Mouse (Mus musculus) neural tube, embryonic 10.5 days (tissue): ENCODE data around the gene Tgfbr3l.

ENCODE experiments used
- DNase-seq: peaks from one replicate; pipeline ENCODE4 v3.0.0-alpha.2; 2017; ENCODE audit warnings: low spot score; ENCODE audit errors: extremely low spot score

Tgfbr3l gene

DNA sequence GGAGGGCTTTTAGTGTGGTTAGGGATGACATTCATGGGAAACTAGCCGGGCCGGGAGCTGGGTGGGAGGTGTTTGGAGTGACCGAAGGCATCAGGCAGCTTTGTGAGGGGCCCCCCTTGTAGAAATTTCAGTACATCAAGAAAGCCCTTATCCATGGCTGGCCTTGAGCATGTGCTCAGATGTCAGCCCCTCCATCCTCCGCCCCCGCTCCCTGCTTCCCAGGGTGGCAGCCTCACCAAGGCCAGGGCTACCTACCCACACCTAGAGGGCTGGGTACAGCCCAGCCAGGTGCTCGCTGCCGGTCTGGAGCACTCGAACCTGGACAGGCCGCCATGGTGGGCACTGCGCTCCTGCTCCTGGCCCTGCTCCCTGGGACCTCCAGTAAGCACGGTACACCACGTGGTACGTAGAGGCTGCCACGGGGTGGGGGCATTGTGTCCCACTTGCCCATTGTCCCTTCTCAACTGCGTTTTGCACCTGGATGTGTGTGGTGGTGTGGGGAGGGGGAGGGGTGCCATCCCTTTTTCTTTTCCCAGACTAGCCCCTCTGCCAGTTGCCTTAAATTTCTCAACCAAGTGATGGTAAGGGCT lies at the start of gene Tgfbr3l:
TSS of gene Tgfbr3l (plus strand) at position 264 of the 590 bp plus-strand sequence.
- DNase-seq = no peak

DNA sequence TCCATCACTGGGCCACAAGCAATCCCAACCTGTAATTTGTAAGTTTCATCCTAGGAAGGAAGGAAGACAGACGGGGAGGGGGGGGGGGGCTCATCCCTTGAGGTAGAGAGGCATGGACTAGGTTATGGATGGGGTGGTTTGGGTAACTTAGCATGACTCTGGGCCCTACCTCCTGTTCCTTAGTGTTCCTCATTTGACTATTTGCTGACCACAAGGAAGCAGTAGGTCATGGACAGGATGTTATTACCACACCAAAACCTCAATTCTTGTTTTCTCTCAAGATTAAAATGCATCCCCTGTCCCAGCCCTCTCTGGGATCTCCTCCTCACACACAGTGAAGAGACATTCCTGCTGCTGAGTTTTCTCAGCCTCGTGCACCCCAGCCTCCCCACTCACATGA lies 46.7 kb upstream of the Tgfbr3l start:
- DNase-seq = no peak

DNA sequence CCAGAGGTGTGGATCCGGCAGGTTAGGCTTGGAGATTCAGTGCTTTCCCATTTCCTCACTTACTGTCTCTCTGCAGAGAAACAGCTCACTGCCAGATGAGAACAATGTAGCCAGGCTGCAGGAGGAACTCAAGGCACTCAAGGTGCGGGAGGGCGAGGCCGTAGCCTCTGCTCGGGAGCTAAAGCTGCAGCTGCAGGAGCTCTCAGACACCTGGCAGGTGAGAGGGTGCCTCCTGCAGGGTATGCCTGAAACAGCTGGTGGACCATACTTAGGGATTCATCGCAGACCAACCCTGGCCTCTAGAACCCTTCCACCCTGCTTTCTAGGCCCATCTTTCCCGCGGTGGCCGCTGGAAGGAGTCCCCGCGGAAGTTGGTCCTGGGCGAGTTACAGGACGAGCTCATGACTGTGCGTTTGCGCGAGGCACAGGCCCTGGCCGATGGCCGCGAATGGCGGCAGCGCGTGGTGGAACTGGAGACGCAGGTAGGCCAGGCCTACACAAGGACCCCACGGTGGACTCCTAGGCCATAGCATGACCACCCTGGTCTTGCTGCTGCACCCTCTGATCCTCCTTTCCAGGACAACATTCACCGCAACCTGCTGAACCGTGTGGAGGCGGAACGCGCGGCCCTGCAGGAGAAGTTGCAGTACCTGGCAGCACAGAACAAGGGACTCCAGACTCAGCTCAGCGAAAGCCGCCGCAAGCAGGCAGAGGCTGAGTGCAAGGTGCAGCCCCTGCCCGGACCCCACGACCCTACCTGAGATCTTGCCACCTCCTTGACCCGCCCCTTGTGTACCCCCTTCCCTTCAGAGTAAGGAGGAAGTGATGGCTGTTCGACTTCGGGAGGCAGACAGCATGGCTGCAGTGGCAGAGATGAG lies 42.5 kb upstream of the Tgfbr3l start:
- DNase-seq = peak; percentile 37

DNA sequence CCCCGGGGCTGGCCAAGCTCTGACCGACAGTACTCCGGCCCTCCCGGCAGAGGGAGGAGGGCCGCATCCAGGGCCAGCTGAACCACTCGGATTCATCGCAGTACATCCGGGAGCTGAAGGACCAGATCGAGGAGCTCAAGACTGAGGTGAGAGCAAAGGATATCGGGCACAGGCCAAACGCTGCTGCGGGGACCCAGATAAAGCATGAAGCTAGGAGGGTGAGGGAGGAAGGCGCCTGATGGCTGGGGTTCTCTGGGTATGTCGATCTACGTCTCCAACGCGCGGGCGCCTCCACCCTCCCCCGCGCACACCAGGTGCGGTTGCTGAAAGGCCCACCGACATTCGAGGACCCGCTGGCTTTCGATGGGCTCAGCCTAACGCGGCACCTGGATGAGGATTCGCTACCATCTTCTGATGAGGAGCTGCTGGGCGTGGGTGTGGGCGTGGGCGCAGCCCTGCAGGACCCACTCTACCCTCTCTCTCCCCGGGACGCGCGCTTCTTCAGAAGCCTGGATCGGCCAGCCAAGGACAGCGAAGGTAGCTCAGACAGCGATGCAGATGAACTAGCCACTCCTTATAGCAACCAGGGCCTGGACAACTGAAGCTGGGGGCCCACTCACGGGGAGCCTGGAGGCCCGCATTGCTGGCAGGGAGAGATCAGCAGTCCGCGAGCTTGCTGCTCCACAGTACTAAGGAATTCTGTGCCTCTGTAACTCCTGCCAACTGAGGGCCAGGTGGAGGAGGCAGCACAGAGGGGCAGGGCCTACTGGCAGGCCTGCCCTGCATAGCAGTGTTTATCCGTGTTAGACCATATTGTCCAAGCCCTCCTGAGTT lies 41.6 kb upstream of the Tgfbr3l start:
- peak; percentile 27 for DNase-seq

DNA sequence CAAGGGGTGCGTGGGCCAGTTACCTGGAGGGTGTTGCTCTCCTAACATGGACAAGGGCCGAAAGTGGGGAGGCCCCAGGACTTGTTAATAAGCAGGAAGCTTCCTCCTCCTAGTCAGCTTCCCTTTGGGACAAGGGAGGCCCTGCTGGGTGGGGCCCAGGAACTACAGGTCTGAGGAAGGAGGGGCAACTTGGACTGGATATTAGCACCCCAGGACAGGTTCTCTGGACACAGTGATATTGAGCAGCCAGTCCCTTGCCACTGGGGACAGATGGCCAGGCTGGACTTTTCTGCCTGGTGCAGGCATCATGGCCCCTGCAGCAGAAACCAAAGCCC lies 41.0 kb upstream of the Tgfbr3l start:
- DNase-seq = no peak

DNA sequence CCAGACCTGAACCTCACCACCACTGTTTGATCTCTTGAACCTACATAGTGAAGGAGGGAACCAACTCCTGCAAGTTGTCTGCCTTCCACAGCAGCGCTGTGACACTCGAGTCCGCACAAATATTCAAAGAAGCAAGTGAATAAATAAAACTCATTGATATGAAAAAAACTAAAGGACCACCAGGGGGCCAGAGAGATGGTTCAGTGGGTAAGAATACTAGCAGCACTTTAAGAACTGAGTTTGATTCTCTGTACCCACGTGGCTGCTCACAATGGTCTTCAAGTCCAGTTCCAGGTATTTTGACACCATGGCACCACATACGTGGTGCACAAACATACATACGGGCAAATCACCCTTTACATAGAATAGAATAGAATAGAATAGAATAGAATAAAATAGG lies 36.9 kb upstream of the Tgfbr3l start:
- no peak for DNase-seq

DNA sequence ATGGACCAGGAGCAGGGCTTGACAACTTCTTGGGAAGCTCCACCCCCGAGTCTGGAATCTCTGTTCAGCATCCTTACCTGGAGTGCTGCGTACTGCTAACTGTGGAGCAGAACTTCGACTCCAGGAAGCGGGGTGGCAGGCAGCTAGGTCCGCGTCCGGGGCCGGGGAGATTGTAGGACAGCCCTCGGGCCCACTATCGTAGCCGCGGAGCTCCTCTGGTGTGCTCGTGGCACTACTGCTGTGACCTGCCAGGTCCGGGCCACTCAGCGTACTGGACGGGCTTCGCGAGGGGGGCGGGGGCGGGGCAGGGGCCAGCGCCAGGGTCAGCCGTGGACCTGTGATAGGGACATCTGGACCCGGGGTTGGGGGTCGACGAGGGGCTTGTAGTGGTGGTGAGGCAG lies 35.2 kb upstream of the Tgfbr3l start:
- DNase-seq = no peak

DNA sequence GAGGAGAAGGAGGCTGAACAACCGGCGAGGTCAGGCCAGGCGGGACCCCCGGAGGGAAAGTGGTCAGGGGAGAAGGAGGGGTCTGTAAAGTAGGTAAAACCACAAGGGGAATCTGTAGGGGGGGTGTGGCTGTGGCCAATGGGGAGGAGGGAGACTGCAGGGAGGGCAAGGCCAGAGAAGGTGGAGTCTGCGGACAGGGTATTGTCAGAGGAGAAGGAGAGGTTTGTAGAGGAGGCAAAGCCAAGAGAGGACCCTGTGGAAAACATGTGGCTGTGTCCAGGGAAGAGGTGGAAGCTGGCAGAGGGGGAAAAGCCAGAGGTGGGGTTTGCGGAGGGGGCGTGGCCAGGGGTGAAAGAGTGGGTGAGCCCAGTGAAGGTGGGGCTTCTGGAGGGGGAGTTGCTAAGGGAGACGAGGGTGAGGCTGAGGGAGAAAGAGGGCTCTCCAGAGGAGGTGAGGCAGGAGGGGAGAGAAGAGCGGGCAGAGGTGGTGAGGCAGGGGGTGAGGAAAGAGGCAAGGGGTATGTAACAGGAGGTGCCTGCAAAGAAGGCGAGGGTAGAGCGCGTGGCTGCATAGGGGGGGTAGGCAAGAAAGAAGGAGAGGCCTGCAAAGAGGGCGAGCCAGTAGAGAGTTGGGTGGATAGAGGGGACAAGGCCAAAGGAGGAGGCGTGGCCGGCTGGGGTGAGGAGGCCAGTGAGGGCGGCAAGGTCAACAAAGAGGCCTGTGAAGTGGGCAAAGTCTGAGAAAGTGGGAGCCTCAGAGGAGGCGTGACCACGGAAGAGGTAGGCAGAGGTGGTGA lies 34.6 kb upstream of the Tgfbr3l start:
- DNase-seq = peak; percentile 58

DNA sequence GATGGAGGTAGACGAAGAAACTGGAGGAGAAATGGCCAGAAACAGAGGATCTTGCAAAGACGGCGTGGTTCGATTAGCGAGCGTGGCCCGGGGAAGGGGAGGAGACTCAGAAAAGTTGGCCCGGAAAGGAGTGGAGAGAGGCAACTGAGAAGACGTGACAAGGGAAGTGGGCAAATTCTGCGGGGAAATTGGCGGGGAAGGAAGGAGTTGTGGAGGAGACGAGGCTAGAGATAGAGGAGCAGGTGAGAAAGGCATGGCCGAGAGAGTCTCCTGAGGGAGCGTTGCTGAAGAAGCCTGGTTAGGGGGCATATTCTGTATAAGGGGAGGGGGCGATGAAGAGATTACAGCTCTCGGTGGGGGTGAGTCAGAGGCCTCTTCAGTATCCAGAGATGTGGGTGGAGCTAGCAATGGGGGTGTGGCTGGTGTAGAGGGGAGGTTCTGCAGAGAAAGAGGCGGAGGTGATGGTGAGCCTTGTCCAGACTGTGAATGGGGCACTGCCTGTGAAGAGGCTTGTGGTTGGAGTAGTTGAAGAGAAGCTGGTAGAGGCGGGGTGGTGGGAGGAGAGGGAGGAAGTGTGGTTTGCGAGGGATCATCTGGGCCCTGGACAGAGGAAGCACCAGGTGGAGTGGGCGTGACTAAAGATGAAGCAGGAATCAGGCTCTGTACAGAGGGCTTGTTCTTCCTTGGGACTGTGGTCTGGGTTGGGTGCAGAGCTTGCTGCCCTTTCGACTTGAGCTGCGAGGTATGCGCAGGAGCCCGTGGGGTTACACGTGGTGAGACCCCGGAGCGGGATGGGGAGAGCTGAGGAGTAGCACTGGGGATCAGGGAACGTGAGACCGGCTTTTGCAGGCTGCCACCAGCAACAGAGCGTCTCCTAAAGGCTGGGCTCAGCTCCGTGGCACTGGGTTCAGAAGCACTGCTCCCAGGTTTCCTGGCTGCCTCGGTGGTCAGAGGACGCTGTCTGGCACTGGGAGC lies 33.7 kb upstream of the Tgfbr3l start:
- peak; percentile 48 for DNase-seq

DNA sequence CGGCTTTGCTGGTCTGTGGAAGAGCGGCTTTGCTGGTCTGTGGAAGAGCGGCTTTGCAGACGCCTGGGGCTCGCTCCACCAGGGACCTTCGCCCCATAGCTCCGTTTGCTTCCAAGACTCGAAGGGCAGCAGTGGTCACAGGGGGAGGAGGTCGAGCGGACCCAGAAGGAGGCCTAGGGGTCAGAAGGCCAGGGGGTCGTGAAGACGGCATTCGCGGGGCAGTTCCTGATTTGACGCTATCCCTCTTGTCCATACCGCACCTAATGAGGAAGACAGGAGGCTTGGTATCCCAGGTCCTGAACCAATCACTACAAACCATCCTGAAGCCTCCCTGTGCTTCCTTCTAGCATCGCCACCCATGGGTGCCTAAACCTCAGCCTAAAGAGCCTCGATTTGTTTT lies 31.7 kb upstream of the Tgfbr3l start:
- peak; percentile 39 for DNase-seq

DNA sequence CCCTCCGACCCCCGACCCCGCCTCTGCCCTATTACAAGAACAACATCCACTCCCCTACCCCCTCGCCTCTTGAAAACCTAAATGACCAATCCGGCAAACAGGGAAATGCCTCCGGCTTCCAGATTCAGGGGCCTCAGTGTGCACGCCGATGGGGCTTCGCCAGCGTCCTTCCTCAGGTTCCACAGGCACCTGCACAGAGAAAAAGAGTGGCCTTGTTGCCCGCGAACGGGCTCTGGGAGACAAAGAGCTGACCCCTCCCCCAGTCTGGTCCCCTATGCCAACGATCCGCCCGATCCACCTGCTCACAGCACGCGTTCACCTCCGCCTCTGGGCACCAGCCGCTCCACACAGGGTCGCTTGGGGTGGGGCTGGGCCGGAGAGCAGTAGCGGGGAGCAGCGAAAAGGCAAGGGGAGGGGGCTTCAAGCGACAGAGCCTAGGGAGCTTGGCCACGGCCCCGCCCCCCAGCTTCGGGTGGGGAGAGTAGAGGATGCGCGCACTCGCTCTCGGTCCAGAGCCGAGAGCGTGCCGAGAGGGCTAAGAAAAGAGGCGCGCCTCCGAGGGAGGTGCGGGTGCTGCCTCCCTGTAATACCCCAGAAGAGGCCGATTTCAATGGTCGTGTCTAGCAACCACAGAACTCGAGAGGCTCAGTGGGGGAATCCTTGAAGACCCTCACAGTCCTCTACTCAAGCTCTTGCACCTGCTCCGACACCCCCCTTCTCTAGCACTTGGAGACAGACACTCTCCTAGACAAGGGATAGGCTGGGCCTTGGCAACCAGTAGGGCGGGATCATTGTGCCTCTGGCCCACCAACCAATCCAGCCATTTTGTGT lies 31.0 kb upstream of the Tgfbr3l start, which contains the start of gene Prr36:
TSS of gene Prr36 (minus strand) at position 669 of the 831 bp plus-strand sequence.
- peak; percentile 72 for DNase-seq

DNA sequence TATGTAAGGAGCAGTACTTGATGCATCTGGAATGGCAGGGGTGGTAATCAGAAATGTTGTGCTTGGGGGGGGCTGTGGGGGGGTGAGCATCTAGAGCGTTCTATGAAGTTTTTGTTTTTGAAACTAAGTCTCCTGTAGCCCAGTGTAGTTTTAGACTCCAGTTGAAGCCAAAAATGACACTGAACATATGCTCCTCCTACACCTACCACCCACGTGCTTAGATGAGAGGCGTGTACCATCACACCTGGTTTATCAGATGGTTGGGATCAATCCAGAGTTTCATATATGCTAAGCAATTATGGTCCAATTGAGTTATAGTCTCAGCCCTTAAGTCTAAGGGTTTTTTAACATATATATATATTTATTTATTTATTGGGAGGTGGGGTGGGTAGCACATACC lies 28.4 kb upstream of the Tgfbr3l start:
- DNase-seq = no peak

DNA sequence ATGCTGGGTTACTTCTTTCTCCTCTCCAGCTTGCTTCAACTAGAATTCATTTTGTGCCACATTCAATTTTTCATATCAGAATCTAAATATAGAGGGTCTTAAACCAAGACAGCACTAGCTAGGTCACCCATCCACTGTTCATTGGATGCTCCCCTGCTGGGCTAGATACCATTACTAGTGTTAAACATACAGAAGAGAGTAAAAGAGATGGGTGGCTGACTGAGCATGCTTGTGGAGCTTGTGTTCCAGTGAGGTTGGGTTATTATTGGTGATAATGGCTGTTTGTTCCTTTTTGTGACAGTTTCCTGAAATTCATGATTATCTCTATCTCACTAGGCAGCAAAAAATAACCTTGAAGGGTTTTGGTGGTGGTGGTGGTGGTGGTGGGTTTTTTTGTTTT lies 26.0 kb upstream of the Tgfbr3l start:
- DNase-seq = no peak

DNA sequence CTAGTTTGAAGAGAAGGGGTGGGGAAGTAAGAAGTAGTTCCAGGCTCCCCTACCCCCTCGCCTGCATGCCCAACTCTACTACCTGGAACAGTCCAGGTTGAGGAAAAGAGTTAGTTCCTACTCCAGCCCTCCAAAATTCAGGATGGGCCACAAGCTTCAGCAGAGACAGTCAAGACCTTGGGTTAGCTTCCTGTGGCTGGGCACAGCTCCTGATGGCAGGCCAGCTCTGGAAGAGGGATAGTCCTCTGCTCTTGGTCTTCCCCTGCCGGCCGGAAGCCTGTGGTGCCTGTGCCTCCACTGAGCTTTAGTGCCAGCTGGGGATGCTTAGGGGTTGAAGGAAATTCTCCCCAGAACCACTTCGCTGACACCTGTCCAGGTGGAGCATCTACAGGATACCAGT lies 21.7 kb upstream of the Tgfbr3l start:
- DNase-seq = no peak

DNA sequence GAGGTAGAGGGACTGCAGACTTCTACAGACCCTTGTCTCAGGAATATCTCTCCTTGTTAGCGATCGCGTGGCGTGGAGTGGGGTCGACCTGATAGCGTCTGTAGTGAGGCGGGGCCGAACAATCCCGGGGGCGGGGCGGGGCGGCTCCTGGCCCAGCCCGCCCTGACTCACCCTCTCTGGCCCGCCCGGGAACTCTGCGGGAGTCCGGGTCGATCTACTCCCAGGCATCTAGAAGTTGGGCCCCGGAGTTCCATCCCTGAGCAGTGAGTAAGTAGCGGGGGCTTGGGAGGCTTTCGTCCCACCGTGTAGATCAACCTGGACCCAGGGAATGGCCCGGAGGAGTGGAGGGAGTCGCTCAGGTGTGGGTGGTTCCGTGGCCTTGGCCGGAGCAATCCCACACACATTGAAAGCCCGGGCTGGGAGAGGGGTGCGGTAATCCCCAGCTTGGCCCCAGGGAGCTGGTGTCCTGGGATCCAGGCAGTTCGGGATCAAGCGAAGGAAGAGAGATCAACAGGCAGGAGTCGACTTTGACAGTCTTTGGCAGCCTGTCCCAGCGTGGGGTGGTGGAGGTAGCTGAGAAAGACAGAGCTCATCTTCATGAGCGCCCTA lies 21.2 kb upstream of the Tgfbr3l start, which contains the start of gene Lrrc8e:
TSS of gene Lrrc8e (plus strand) at position 89 of the 609 bp plus-strand sequence.
- DNase-seq = no peak

DNA sequence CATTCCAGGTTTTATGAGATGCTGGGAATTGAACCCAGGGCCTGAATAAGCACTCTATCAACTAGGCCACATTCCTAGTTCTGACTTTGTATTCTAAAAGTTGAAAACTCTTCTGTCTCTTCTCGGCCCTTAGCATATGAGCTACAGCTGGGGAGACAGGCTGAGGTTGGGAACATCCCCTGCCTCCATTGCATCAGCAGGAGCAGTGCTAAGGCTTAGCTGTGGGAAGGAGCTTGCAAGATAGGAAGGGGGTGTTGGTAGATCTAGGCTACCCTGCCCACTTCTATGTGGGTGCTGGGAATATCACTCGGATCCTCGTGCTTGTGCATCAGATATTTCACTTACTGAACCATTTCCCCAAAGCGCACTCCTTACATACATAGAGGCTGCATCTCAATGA lies 20.1 kb upstream of the Tgfbr3l start:
- no peak for DNase-seq

DNA sequence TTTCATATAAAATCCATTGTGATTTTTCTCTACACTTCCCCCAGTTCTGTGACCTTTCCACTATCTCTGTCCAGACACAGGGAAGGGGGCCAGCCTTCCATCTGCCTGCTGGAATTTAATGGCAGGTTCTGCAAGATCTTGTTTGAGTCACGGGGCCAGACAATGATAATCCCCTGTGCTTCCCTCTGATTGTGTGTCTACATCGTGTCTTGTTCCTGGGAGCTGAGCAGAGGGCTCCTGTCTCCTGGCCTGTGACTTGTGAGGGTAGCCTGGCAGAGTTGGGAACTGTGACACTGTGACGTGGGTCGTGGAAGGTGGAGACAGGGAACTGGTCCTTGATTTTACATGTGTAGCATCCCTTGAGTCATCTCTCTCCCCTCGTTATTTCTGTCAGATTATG lies 18.2 kb upstream of the Tgfbr3l start:
- no peak for DNase-seq

DNA sequence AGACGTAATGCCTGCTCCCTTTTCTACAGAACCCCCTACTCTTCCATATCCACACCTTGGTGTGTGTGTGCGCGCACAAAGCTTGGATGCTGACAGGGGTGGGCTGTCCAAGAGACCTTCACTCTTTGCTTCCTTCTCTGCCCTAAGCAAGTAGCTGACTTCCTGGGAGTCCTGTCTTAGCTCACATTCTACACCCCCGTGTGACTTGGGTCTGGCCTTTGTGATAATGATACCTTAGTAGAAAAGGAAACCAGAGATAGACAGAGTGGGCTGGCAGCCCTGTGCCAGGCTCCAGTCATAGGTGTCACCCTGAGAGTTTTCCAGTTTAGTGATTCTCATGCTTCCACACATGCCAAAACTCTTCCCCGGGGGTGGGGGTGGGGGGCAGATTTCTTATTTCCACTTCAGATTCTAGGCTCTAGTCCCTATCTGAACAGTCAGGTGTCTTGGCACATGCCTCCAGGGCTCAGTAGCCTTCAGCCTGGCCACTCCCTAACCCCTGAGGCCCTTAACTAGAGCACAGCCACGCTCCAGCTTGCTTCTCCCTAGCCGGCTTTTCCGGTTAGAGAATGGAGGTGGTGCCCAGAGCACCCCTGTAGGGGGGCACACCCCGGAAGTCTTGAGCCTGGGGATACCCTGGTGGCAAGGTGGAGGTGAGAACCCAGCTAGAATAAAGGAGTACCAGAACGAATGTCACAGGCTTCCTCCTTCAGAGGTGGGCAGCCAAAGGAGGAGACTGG lies 17.2 kb upstream of the Tgfbr3l start:
- no peak for DNase-seq
